Mouse (Mus musculus) heart, adult 11 months (tissue): ENCODE measurements around the gene Olfr136.

Source experiments
- DNase-seq: peaks from one replicate; pipeline ENCODE4 v3.0.0; 2022

The Olfr136 gene

GRCm38 (mm10) chr17:38329531-38329930, at the start of gene Olfr136:
Gene Olfr136, plus strand, starts transcription at chr17:38329831.
- no peak for DNase-seq

DNA sequence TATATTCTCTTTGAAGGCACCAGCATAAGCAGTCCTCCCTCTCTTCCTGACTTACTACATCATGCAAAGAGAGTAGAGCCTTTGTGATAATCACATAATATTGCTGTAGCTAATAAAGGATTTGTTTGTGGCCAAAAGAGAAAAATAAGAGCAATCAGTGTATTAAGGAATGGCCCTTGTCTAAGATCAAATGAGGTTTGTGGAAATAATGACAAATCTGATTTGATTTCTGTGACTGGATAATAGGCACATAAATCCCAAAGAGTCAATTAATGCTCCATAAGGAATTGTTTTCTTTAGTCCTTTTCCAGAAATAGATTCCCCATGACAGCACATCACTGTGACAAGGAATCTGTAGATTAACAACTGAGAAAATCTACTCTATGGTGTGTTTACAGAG, 22.2 kb upstream of the Olfr136 start, which contains the start of gene Olfr137:
Gene Olfr137 (minus strand): TSS at position 101 of the 400 bp plus-strand sequence.
- no peak for DNase-seq
